Mouse (Mus musculus) liver, postnatal 0 days (tissue): ENCODE data around the gene C130074G19Rik. TPM values are rescaled to one million over a fixed set of nuclear protein-coding genes. Genes with fewer than 3 reads are reported as not detected.

Experiments
- ATAC-seq: fragments of 200-750 bp; cut with Nextera tagmentation; 2 replicates; pipeline ENCODE4 v1.8.0; 2017; ENCODE audit warnings: mild to moderate bottlenecking, moderate library complexity
- DNase-seq: peaks from one replicate; pipeline ENCODE4 v3.0.0-alpha.2; 2016
- H3K27ac ChIP-seq: fragments of 300-500 bp; sonication (generic); 2 replicates; pipeline ENCODE4 v1.5.1; 2014; ENCODE audit warnings: antibody characterized with exemption, moderate library complexity, mild to moderate bottlenecking, low read depth
- H3K27me3 ChIP-seq: fragments of 300-500 bp; sonication (generic); 2 replicates; pipeline ENCODE4 v1.6.1; 2014; ENCODE audit warnings: low read length, control low read depth, mixed read lengths; ENCODE audit not compliant: insufficient read depth
- H3K36me3 ChIP-seq: fragments of 300-500 bp; sonication (generic); replicated peaks from 2 replicates; pipeline ENCODE4 v1.6.1; 2014; ENCODE audit warnings: mild to moderate bottlenecking, control low read depth, low read length, moderate library complexity, mixed read lengths; ENCODE audit not compliant: insufficient read depth
- H3K4me1 ChIP-seq: fragments of 300-500 bp; sonication (generic); 2 replicates; pipeline ENCODE4 v1.6.1; 2014; ENCODE audit warnings: antibody characterized with exemption, mild to moderate bottlenecking, control low read depth; ENCODE audit not compliant: insufficient read depth
- H3K4me2 ChIP-seq: fragments of 300-500 bp; sonication (generic); 2 replicates; pipeline ENCODE4 v1.6.1; 2014; ENCODE audit warnings: low read depth, mild to moderate bottlenecking, low read length, moderate library complexity, mixed read lengths
- H3K4me3 ChIP-seq: fragments of 300-500 bp; sonication (generic); 2 replicates; pipeline ENCODE4 v1.5.1; 2014; ENCODE audit warnings: low read depth, low read length
- H3K9ac ChIP-seq: fragments of 300-500 bp; sonication (generic); replicated peaks from 2 replicates; pipeline ENCODE4 v1.6.1; 2014; ENCODE audit warnings: mild to moderate bottlenecking, moderate library complexity
- H3K9me3 ChIP-seq: fragments of 300-500 bp; sonication (generic); 2 replicates; pipeline ENCODE4 v1.6.1; 2016; ENCODE audit warnings: mild to moderate bottlenecking, control low read depth, low read length, mixed read lengths
- CTCF ChIP-seq: sonication (generic); IDR thresholded peaks from 2 replicates; pipeline ENCODE4 v1.5.1; 2016; ENCODE audit warnings: antibody characterized with exemption, low read depth
- EP300 ChIP-seq: IDR thresholded peaks from 2 replicates; pipeline ENCODE4 v1.6.1; 2016; ENCODE audit warnings: antibody characterized with exemption, low read depth, mild to moderate bottlenecking
- WGBS: fragments of 180-500 bp; shearing (Covaris S2); extraction: QIAGEN DNeasy Blood & Tissue Kit; methylation state at CpG from one replicate; pipeline ENCODE4 v1.1.7; 2014; ENCODE audit not compliant: insufficient replicate concordance; 5-methylcytosine and 5-hydroxymethylcytosine counted together
- polyA plus RNA-seq: library from polyadenylated mRNA; unstranded; fragments of >200 nt; fragmentation: Nextera tagmentation; extraction: Ambion mirVana; gene quantifications from 2 replicates; pipeline ENCODE4 v1.2.1, GENCODE M21; 2015

Gene C130074G19Rik
- polyA plus RNA-seq, 1 experiment from 2014 or later, result 5.6 TPM

DNA sequence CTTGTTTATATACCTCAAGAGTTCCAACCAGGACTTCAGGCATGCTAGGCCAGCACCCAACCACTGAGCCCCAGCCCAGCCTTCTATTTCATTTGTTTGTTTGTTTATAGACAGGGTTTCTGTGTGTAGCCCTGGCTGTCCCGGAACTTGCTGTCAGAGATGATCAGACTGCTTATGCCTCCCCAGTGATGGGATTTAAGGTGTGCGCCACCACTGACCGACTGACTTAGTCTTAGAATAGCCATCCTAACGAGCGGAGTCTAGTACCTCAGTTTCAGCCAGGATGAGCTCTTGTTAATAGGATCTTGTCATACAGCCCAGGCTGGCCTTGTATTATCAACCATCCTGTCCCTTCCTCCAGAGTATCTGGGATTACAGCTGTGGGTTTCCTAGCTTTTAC is 1.8 kb downstream of the C130074G19Rik start:
- Histone ChIP-seq H3K4me2 (peak overlapping the region; percentile 57), H3K4me3 (peak overlapping the region; percentile 60), H3K27me3 (peaks cover 24% of the 10 kb centered on the region), H3K36me3 (no peaks in the 10 kb centered on the region), H3K9me3 (no peaks in the 10 kb centered on the region), H3K9ac (peak overlapping the region; percentile 75), H3K27ac (peak overlapping the region; percentile 85), H3K4me1 (peaks cover 16% of the 10 kb centered on the region)
- ATAC-seq, result no peak
- no peak for DNase-seq
- TF ChIP-seq EP300, result no peak
- TF ChIP-seq CTCF, result no peak
- WGBS, result 73% methylated on average over 5 of the region's 5 CpGs

DNA sequence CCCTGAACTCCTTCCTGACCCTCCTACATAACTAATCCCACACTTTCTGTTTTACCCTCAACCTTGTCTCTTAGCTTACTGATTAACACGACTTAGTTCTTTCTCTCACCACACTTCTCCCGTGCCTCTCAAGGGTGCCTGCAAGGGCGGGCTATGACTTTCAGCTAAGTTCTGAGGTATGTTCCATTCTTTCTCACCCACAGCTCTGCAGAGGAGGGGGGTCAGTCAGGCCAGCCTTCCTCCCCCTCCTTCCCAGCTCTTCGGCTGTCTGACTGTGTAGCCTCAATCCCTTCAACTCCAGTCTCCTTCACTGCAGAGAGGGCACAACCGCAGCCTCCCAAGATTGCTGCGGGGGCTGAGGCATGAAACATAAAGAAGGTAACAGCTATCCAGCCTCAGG is 4.2 kb downstream of the C130074G19Rik start:
- H3K27ac ChIP-seq, result 0 out of 2 replicates have a peak overlapping the region, but pooled peaks have one; percentile 5
- DNase-seq, result no peak

DNA sequence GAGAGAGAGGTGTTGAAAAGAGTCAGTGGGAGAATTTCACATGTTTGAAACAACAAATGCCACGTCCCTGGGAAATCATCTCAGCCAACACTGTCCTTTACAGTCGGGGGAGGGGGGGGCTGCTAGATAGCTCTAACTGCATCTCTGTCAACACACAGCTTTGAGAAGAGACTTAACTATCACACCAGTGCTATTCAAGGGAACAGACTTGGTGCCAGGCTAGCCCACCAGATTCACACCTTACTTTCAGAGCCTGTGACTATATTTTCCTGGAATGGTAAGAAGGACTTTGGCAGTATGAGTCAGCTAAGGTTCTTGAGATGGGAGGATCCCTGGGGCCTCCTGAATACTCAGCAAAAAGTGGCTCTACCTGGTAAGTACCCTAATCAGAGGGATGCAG is 5.7 kb downstream of the C130074G19Rik start:
- no peak for DNase-seq
- H3K9ac ChIP-seq, result no peak overlapping the region
- ATAC-seq, result no peak
- no peak overlapping the region for H3K27ac ChIP-seq
- peaks cover 19% of the 10 kb centered on the region for H3K4me1 ChIP-seq
- WGBS, result 57% methylated on average over 2 of the region's 2 CpGs
- no peaks in the 10 kb centered on the region for H3K9me3 ChIP-seq
- TF ChIP-seq EP300 (no peak), CTCF (no peak)
- peaks cover 10% of the 10 kb centered on the region for H3K27me3 ChIP-seq
- no peak overlapping the region for H3K4me2 ChIP-seq
- no peak overlapping the region for H3K4me3 ChIP-seq
- H3K36me3 ChIP-seq, result 0 out of 2 replicates have a peak, but pooled peaks cover 6% of the 10 kb centered on the region

More for the DNA sequence above, 4.2 kb downstream of the C130074G19Rik start:
- H3K4me2 ChIP-seq, result peak overlapping the region; percentile 47
- 0 out of 2 replicates have a peak, but pooled peaks cover 3% of the 10 kb centered on the region for H3K36me3 ChIP-seq
- peaks cover 16% of the 10 kb centered on the region for H3K4me1 ChIP-seq
- 60% methylated on average over 6 of the region's 6 CpGs for WGBS
- no peak for ATAC-seq
- H3K27me3 ChIP-seq, result peaks cover 24% of the 10 kb centered on the region
- H3K9me3 ChIP-seq, result no peaks in the 10 kb centered on the region
- H3K9ac ChIP-seq, result no peak overlapping the region
- H3K4me3 ChIP-seq, result no peak overlapping the region
- TF ChIP-seq EP300, result no peak
- no peak for TF ChIP-seq CTCF

DNA sequence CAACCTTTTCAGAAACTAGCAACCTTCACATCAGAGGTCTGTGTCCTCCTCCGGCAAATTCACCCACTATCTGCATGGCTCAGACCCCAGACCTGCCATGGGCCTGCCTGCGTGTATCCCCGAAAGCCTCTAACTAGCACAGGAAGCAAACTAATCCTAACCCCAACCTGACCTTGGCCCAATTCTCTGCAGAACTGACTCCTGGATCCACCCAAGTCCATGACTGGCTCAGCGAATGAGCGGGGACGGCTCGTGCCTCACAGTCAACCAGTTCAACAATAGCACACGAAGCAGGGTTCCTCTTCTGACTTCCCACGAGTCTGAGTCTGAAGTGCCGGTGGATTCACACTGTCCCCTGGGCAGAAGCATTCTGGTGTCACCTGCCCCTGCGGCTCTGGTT is 9.1 kb downstream of the C130074G19Rik start:
- 62% methylated on average over 11 of the region's 11 CpGs for WGBS
- no peak for ATAC-seq

DNA sequence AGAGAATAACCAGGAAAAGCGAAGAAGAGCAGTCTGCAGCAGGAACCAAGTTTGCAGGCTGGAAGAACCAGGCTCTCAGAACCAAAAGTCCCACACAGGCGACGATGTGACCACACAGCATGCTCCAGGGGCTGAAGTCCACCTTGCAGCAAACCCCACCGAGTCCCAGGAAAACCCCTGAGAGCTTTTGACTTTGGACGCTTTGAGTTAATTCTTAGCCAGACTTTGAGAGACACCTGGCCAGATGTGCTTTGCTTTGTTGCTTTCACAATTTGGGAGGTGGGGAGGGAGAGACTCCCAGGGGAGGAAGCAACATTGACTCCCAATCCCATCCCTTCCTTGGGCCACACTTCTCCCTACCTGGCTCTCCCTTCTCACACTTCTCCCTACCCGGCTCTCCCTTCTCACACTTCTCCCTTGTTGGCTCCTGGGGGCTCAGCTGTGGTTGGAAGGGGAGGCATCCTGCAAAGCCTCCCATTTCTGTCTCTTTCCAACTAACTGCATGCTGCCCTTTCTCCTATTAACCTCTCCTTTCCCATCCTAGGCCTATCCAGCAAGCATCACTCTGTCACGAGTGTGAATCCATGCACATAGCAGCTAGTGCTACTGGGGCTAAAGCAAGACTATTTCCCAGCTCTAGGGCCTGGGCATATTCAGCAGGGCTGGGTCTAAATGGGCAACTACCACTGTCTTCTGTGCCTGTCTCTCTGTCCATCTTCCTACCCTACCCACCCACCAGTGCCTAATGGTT is 10.8 kb downstream of the C130074G19Rik start:
- TF ChIP-seq EP300 (peak; percentile 61), CTCF (no peak)
- peaks cover 19% of the 10 kb centered on the region for H3K4me1 ChIP-seq
- peak overlapping the region; percentile 61 for H3K27ac ChIP-seq

More for the DNA sequence above, 9.1 kb downstream of the C130074G19Rik start:
- H3K4me3 ChIP-seq, result no peak overlapping the region
- peak overlapping the region; percentile 57 for H3K27ac ChIP-seq
- H3K4me1 ChIP-seq, result peaks cover 26% of the 10 kb centered on the region
- no peaks in the 10 kb centered on the region for H3K27me3 ChIP-seq
- DNase-seq, result no peak
- 0 out of 2 replicates have a peak, but pooled peaks cover 6% of the 10 kb centered on the region for H3K36me3 ChIP-seq
- H3K9me3 ChIP-seq, result no peaks in the 10 kb centered on the region
- no peak overlapping the region for H3K9ac ChIP-seq
- H3K4me2 ChIP-seq, result no peak overlapping the region
- TF ChIP-seq EP300 (no peak), CTCF (no peak)

DNA sequence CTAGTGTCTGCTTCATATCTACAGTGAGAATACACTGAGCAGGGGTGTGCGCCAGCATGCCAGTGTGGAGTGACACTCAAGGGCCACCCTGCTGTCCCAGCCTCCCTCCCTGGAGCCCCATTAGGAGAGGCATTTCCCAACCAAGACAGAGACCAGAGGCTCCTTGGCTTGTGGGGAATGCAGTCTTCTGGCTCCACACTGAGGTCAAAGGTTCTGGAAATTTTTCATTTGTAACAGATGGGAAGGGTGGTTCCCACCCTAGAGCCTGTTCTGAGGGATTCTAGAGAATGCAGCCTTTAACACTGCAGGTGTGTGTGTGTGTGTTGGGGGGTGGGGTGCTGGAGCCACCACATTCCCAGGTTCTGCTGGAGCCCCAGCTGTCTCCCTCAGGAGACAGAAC is 11.5 kb downstream of the C130074G19Rik start:
- TF ChIP-seq EP300 (no peak), CTCF (no peak)
- peaks cover 19% of the 10 kb centered on the region for H3K4me1 ChIP-seq
- no peak overlapping the region for H3K4me3 ChIP-seq
- 0 out of 2 replicates have a peak, but pooled peaks cover 6% of the 10 kb centered on the region for H3K36me3 ChIP-seq
- 64% methylated on average over 1 of the region's 1 CpGs for WGBS
- H3K9ac ChIP-seq, result no peak overlapping the region; the same call in 1 of the 2 replicates
- no peaks in the 10 kb centered on the region for H3K9me3 ChIP-seq
- H3K27me3 ChIP-seq, result no peaks in the 10 kb centered on the region
- no peak for DNase-seq
- H3K27ac ChIP-seq, result peak overlapping the region; percentile 61
- H3K4me2 ChIP-seq, result no peak overlapping the region
- ATAC-seq, result peak; percentile 4; the same call in 1 of the 2 replicates

More for the DNA sequence above, 10.8 kb downstream of the C130074G19Rik start:
- Histone ChIP-seq H3K4me3 (no peak overlapping the region), H3K4me2 (peak overlapping the region; percentile 13; the same call in 1 of the 2 replicates), H3K9me3 (no peaks in the 10 kb centered on the region), H3K9ac (no peak overlapping the region; the same call in none of the 2 replicates), H3K36me3 (0 out of 2 replicates have a peak, but pooled peaks cover 6% of the 10 kb centered on the region), H3K27me3 (no peaks in the 10 kb centered on the region)
- DNase-seq, result peak; percentile 61
- WGBS, result 50% methylated on average over 7 of the region's 7 CpGs
- peak; percentile 77 for ATAC-seq
